Mouse (Mus musculus) limb, embryonic 11.5 days (tissue): ENCODE measurements around the gene Ugdh. TPM values are rescaled to one million over a fixed set of nuclear protein-coding genes. Genes with fewer than 3 reads are reported as not detected.
A peak's percentile ranks its signal among the peaks of the same experiment; 100 is the strongest.

Source experiments
- ATAC-seq: fragments of 200-750 bp; cut with Nextera tagmentation; 2 replicates; pipeline ENCODE4 v1.8.0; 2017; ENCODE audit warnings: low read depth; ENCODE audit not compliant: insufficient number of reproducible peaks, low FRiP score, low TSS enrichment
- DNase-seq: peaks from one replicate; pipeline ENCODE4 v3.0.0-alpha.2; 2015; ENCODE audit warnings: low spot score
- H3K27ac ChIP-seq: fragments of 300-500 bp; sonication (generic); replicated peaks from 2 replicates; pipeline ENCODE4 v1.5.1; 2014; ENCODE audit warnings: low read depth, mild to moderate bottlenecking, low read length
- H3K27me3 ChIP-seq: fragments of 300-500 bp; sonication (generic); 2 replicates; pipeline ENCODE4 v1.6.1; 2014; ENCODE audit warnings: mild to moderate bottlenecking, low read length, mixed read lengths; ENCODE audit not compliant: control insufficient read depth, insufficient read depth
- H3K36me3 ChIP-seq: fragments of 300-500 bp; sonication (generic); 2 replicates; pipeline ENCODE4 v1.6.1; 2014; ENCODE audit warnings: mild to moderate bottlenecking, low read length, moderate library complexity, mixed read lengths; ENCODE audit not compliant: control insufficient read depth, insufficient read depth
- H3K4me1 ChIP-seq: fragments of 300-500 bp; sonication (generic); 2 replicates; pipeline ENCODE4 v1.6.1; 2014; ENCODE audit warnings: low read length, mixed read lengths; ENCODE audit not compliant: control insufficient read depth, insufficient read depth
- H3K4me2 ChIP-seq: fragments of 300-500 bp; sonication (generic); 2 replicates; pipeline ENCODE4 v1.6.1; 2014; ENCODE audit warnings: low read depth, mild to moderate bottlenecking, moderate library complexity; ENCODE audit not compliant: severe bottlenecking
- H3K4me3 ChIP-seq: fragments of 300-500 bp; sonication (generic); 2 replicates; pipeline ENCODE4 v1.5.1; 2014; ENCODE audit warnings: low read depth, low read length
- H3K9ac ChIP-seq: fragments of 300-500 bp; sonication (generic); 2 replicates; pipeline ENCODE4 v1.6.1; 2014; ENCODE audit warnings: mild to moderate bottlenecking, low read length
- H3K9me3 ChIP-seq: fragments of 300-500 bp; sonication (generic); 2 replicates; pipeline ENCODE4 v1.6.1; 2016; ENCODE audit warnings: low read length; ENCODE audit not compliant: control insufficient read depth
- WGBS: fragments of 180-500 bp; shearing (Covaris S2); extraction: QIAGEN DNeasy Blood & Tissue Kit; methylation state at CpG from one replicate; pipeline ENCODE4 v1.1.7; 2014; 5-methylcytosine and 5-hydroxymethylcytosine counted together
- polyA plus RNA-seq: library from polyadenylated mRNA; unstranded; fragments of >200 nt; fragmentation: Nextera tagmentation; extraction: Ambion mirVana; gene quantifications from 2 replicates; pipeline ENCODE4 v1.2.1, GENCODE M21; 2014

Gene Ugdh
- polyA plus RNA-seq, 1 experiment from 2014 or later: 100 TPM

GRCm38 (mm10) chr5:65466911-65467310 lies 31.2 kb upstream of the Ugdh start:
- no peaks in the 10 kb centered on the region for H3K27me3 ChIP-seq
- DNase-seq: no peak
- H3K9ac ChIP-seq: no peak overlapping the region
- ATAC-seq: no peak
- H3K4me2 ChIP-seq: no peak overlapping the region
- peaks cover 4% of the 10 kb centered on the region; the same call in 1 of the 2 replicates for H3K36me3 ChIP-seq
- 57% methylated on average over 3 of the region's 3 CpGs for WGBS
- H3K27ac ChIP-seq: no peak overlapping the region
- no peak overlapping the region for H3K4me3 ChIP-seq
- no peaks in the 10 kb centered on the region for H3K9me3 ChIP-seq
- H3K4me1 ChIP-seq: no peaks in the 10 kb centered on the region

GRCm38 (mm10) chr5:65460361-65460760 lies 24.6 kb upstream of the Ugdh start:
- no peak overlapping the region for H3K9ac ChIP-seq
- ATAC-seq (0 out of 2 replicates have a peak, but pooled peaks have one; percentile 8), DNase-seq (no peak)
- H3K27ac ChIP-seq: no peak overlapping the region
- WGBS: 87% methylated on average over 14 of the region's 14 CpGs
- no peaks in the 10 kb centered on the region for H3K9me3 ChIP-seq
- no peak overlapping the region for H3K4me3 ChIP-seq
- H3K4me1 ChIP-seq: peaks cover 14% of the 10 kb centered on the region
- no peaks in the 10 kb centered on the region for H3K36me3 ChIP-seq
- no peak overlapping the region for H3K4me2 ChIP-seq
- H3K27me3 ChIP-seq: no peaks in the 10 kb centered on the region

- H3K36me3 ChIP-seq: no peaks in the 10 kb centered on the region
- ATAC-seq (no peak), DNase-seq (no peak)
- no peak overlapping the region for H3K4me3 ChIP-seq
- peaks cover 14% of the 10 kb centered on the region for H3K4me1 ChIP-seq
- H3K9ac ChIP-seq: no peak overlapping the region
- H3K27me3 ChIP-seq: no peaks in the 10 kb centered on the region
- H3K27ac ChIP-seq: no peak overlapping the region
- H3K9me3 ChIP-seq: no peaks in the 10 kb centered on the region
- WGBS: 91% methylated on average over 3 of the region's 3 CpGs
- no peak overlapping the region for H3K4me2 ChIP-seq
These were observed 23.7 kb upstream of the Ugdh start for GRCm38 (mm10) chr5:65459454-65459853.

GRCm38 (mm10) chr5:65457846-65458245 lies 22.1 kb upstream of the Ugdh start:
- Histone ChIP-seq H3K27ac (peak overlapping the region; percentile 71; the same call in 1 of the 2 replicates), H3K4me2 (no peak overlapping the region), H3K4me3 (no peak overlapping the region), H3K27me3 (no peaks in the 10 kb centered on the region), H3K9ac (no peak overlapping the region), H3K4me1 (peaks cover 14% of the 10 kb centered on the region), H3K9me3 (no peaks in the 10 kb centered on the region), H3K36me3 (no peaks in the 10 kb centered on the region)
- 66% methylated on average over 5 of the region's 5 CpGs for WGBS
- DNase-seq: no peak
- ATAC-seq: no peak

GRCm38 (mm10) chr5:65457086-65457827 lies 21.5 kb upstream of the Ugdh start:
- Histone ChIP-seq H3K4me2 (no peak overlapping the region), H3K36me3 (no peaks in the 10 kb centered on the region), H3K27ac (peak overlapping the region; percentile 72), H3K9me3 (no peaks in the 10 kb centered on the region), H3K4me3 (no peak overlapping the region), H3K9ac (no peak overlapping the region), H3K27me3 (no peaks in the 10 kb centered on the region), H3K4me1 (peaks cover 14% of the 10 kb centered on the region)
- ATAC-seq (peak; percentile 83), DNase-seq (peak; percentile 65)
- WGBS: 35% methylated on average over 7 of the region's 7 CpGs

- no peaks in the 10 kb centered on the region for H3K36me3 ChIP-seq
- H3K4me2 ChIP-seq: no peak overlapping the region
- no peak overlapping the region for H3K4me3 ChIP-seq
- no peaks in the 10 kb centered on the region for H3K27me3 ChIP-seq
- 53% methylated on average over 5 of the region's 5 CpGs for WGBS
- peaks cover 14% of the 10 kb centered on the region for H3K4me1 ChIP-seq
- H3K27ac ChIP-seq: no peak overlapping the region
- H3K9ac ChIP-seq: no peak overlapping the region
- no peak for ATAC-seq
- H3K9me3 ChIP-seq: no peaks in the 10 kb centered on the region
- no peak for DNase-seq
These were observed 19.0 kb upstream of the Ugdh start for GRCm38 (mm10) chr5:65454771-65455170.

- no peak for DNase-seq
- no peaks in the 10 kb centered on the region; the same call in 1 of the 2 replicates for H3K4me1 ChIP-seq
- no peaks in the 10 kb centered on the region for H3K36me3 ChIP-seq
- H3K27ac ChIP-seq: no peak overlapping the region
- no peaks in the 10 kb centered on the region for H3K9me3 ChIP-seq
- ATAC-seq: no peak
- 82% methylated on average over 4 of the region's 4 CpGs for WGBS
- no peak overlapping the region for H3K9ac ChIP-seq
- H3K4me2 ChIP-seq: no peak overlapping the region
- H3K27me3 ChIP-seq: no peaks in the 10 kb centered on the region
- no peak overlapping the region for H3K4me3 ChIP-seq
These were observed 13.2 kb upstream of the Ugdh start for GRCm38 (mm10) chr5:65448941-65449340.

GRCm38 (mm10) chr5:65447826-65448225 lies 12.1 kb upstream of the Ugdh start:
- Histone ChIP-seq H3K36me3 (no peaks in the 10 kb centered on the region), H3K9me3 (no peaks in the 10 kb centered on the region), H3K27ac (no peak overlapping the region), H3K4me2 (no peak overlapping the region), H3K9ac (no peak overlapping the region), H3K27me3 (no peaks in the 10 kb centered on the region), H3K4me3 (no peak overlapping the region), H3K4me1 (no peaks in the 10 kb centered on the region; the same call in 1 of the 2 replicates)
- 75% methylated on average over 2 of the region's 2 CpGs for WGBS
- no peak for DNase-seq
- ATAC-seq: no peak
